In the genomic region with DNA sequence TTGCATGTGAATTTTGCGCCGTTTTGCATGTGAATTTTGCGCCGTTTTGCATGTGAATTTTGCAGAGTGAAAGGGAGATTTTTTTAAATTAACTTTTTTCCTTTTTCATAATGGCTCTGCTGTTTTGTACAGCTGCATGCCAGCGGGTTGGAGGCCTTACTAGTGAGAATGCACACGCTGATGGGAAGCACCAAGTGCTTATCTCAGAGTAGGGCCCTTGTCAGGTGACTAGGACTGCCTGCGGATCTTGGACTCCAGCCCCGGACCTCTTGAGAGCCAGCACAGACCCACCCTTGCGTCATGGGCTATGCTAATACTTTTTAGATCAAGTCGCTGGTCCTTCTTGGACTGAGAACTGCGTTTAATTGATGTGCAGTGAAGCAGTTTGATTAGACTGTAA, we compare ENCODE assay signal across 8 mouse cellular contexts. TPM values are rescaled to one million over a fixed set of nuclear protein-coding genes. Genes with fewer than 3 reads are reported as not detected.
DNase-seq lines count a peak whose midpoint lies in the region; ATAC-seq lines count a peak whose summit lies in the region.

No protein-coding gene starts in this region.

- DNase-seq in adrenal gland, adult (ENCODE audit: inconsistent age in 2 of 2, low spot score in 1 of 2), result peak; percentile 51 to 75
- no peak for DNase-seq in adrenal gland, adult 18-20 months (ENCODE audit: low spot score in 2 of 2)
- peak; percentile 31 for DNase-seq in ES-CJ7 (ENCODE audit: low read depth, low spot score)
- peak; percentile 14 for DNase-seq in right cerebral cortex, postnatal 14 days

- peak overlapping the region; percentile 86 for H3K4me2 ChIP-seq in heart, embryonic 12.5 days
- H3K4me2 ChIP-seq in kidney, embryonic 15.5 days, result peak overlapping the region; percentile 89
- H3K4me2 ChIP-seq in lung, embryonic 15.5 days, result peak overlapping the region; percentile 93

- peak overlapping the region; percentile 83 for H3K9ac ChIP-seq in heart, embryonic 12.5 days
- peak overlapping the region; percentile 67 for H3K9ac ChIP-seq in kidney, embryonic 15.5 days
- H3K9ac ChIP-seq in lung, embryonic 15.5 days, result peak overlapping the region; percentile 73

- H3K9me3 ChIP-seq in heart, embryonic 12.5 days (replicated peaks), result no peaks in the 10 kb centered on the region
- H3K9me3 ChIP-seq in kidney, embryonic 15.5 days (replicated peaks), result no peaks in the 10 kb centered on the region
- H3K9me3 ChIP-seq in lung, embryonic 15.5 days, result no peaks in the 10 kb centered on the region

- H3K4me1 ChIP-seq in heart, embryonic 12.5 days (replicated peaks), result peaks cover 33% of the 10 kb centered on the region
- H3K4me1 ChIP-seq in kidney, embryonic 15.5 days, result peaks cover 39% of the 10 kb centered on the region
- peaks cover 35% of the 10 kb centered on the region for H3K4me1 ChIP-seq in lung, embryonic 15.5 days

- no peaks in the 10 kb centered on the region for H3K27me3 ChIP-seq in heart, embryonic 12.5 days (replicated peaks)
- peaks cover 6% of the 10 kb centered on the region; the same call in 1 of the 2 replicates for H3K27me3 ChIP-seq in kidney, embryonic 15.5 days
- H3K27me3 ChIP-seq in lung, embryonic 15.5 days, result no peaks in the 10 kb centered on the region

- H3K36me3 ChIP-seq in heart, embryonic 12.5 days, result no peaks in the 10 kb centered on the region
- H3K36me3 ChIP-seq in kidney, embryonic 15.5 days, result no peaks in the 10 kb centered on the region
- no peaks in the 10 kb centered on the region for H3K36me3 ChIP-seq in lung, embryonic 15.5 days

- peak overlapping the region; percentile 88 for H3K4me3 ChIP-seq in heart, embryonic 12.5 days
- peak overlapping the region; percentile 85 for H3K4me3 ChIP-seq in kidney, embryonic 15.5 days (replicated peaks)
- peak overlapping the region; percentile 92 for H3K4me3 ChIP-seq in lung, embryonic 15.5 days

- WGBS in heart, embryonic 12.5 days, result 3% methylated on average over 11 of the region's 11 CpGs
- 2% methylated on average over 11 of the region's 11 CpGs for WGBS in kidney, embryonic 15.5 days
- WGBS in lung, embryonic 15.5 days, result under 1% methylated on average over 11 of the region's 11 CpGs

- ATAC-seq in common myeloid progenitor, adult 5-6 weeks (replicated peaks; ENCODE audit: low read depth, poor library complexity, severe bottlenecking), result peak; percentile 37
- peak; percentile 72 for ATAC-seq in heart, embryonic 12.5 days (ENCODE audit: insufficient number of reproducible peaks, low FRiP score)
- peak; percentile 63 for ATAC-seq in kidney, embryonic 15.5 days (replicated peaks; ENCODE audit: low FRiP score)
- peak; percentile 71 for ATAC-seq in lung, embryonic 15.5 days (ENCODE audit: borderline replicate concordance, extremely low read depth, low FRiP score, low TSS enrichment)

- H3K27ac ChIP-seq in heart, embryonic 12.5 days (ENCODE audit: poor library complexity, severe bottlenecking), result 0 out of 2 replicates have a peak overlapping the region, but pooled peaks have one; percentile 26
- peak overlapping the region; percentile 67; the same call in 1 of the 2 replicates for H3K27ac ChIP-seq in kidney, embryonic 15.5 days
- peak overlapping the region; percentile 77; the same call in 1 of the 2 replicates for H3K27ac ChIP-seq in lung, embryonic 15.5 days

RNA-seq across cellular contexts. Expression of a gene that starts 1.1 kb away (rescaled TPM):
- total RNA-seq in adrenal gland, adult 18-20 months (2021), result 10 to 100 TPM; 29.2 to 36.0 TPM
- 53.2 and 68.3 TPM in 2 replicates for total RNA-seq in common myeloid progenitor, adult 5-6 weeks (2017)
- 11.2 and 12.8 TPM in 2 replicates for polyA plus RNA-seq in heart, embryonic 12.5 days (2016; fragmentation: Nextera tagmentation; extraction: Ambion mirVana)
- polyA plus RNA-seq in kidney, embryonic 15.5 days (2015; fragmentation: Nextera tagmentation; extraction: Ambion mirVana), result 12.4 and 14.3 TPM in 2 replicates
- 16.2 and 17.8 TPM in 2 replicates for polyA plus RNA-seq in lung, embryonic 15.5 days (2015; fragmentation: Nextera tagmentation; extraction: Ambion mirVana)

RNA-seq across cellular contexts. Expression of a gene that starts 1.1 kb away (rescaled TPM):
- 10 to 100 TPM in 1 of 2 experiments, 1 to 10 TPM in 1; 7.4 to 22.3 TPM for total RNA-seq in adrenal gland, adult 18-20 months (2021)
- total RNA-seq in common myeloid progenitor, adult 5-6 weeks (2017), result 4.2 and 7.4 TPM in 2 replicates
- polyA plus RNA-seq in heart, embryonic 12.5 days (2016; fragmentation: Nextera tagmentation; extraction: Ambion mirVana), result 0.91 and 1.2 TPM in 2 replicates
- polyA plus RNA-seq in kidney, embryonic 15.5 days (2015; fragmentation: Nextera tagmentation; extraction: Ambion mirVana), result 1.9 and 2.1 TPM in 2 replicates
- 71.7 and 81.0 TPM in 2 replicates for polyA plus RNA-seq in lung, embryonic 15.5 days (2015; fragmentation: Nextera tagmentation; extraction: Ambion mirVana)

Comparison
In these comparisons a context has a peak if more than half of its experiments do, and no peak if none do; other contexts are left out.
1. DNase-seq: peak in adrenal gland, adult (2 of 2), ES-CJ7 (single experiment) and right cerebral cortex, postnatal 14 days (single experiment); none in adrenal gland, adult 18-20 months (0 of 2).
2. H3K27ac ChIP-seq: peak in every context shown above with its lines; median percentile 77 in lung, embryonic 15.5 days; 67 in kidney, embryonic 15.5 days; 26 in heart, embryonic 12.5 days.
3. RNA of a gene that starts 1.1 kb away (polyA plus RNA-seq): 71.7 to 81.0 TPM in lung, embryonic 15.5 days; 1.9 to 2.1 TPM in kidney, embryonic 15.5 days and 0.91 to 1.2 TPM in heart, embryonic 12.5 days; every median in the first group is over 10 times any median in the second.
4. Peak in every context shown above with its lines, with median percentiles within 50 percentile points of each other: ATAC-seq, H3K4me2 ChIP-seq, H3K4me3 ChIP-seq and H3K9ac ChIP-seq.